Mouse (Mus musculus): ENCODE measurements around the gene Macf1. TPM values are rescaled to one million over a fixed set of nuclear protein-coding genes. Genes with fewer than 3 reads are reported as not detected.
"Not testable (repeated sequence)": the region's sequence is repeated elsewhere in the genome, so short reads cannot be mapped to it uniquely, and the experiment has no call there.

The Macf1 gene
- polyA plus RNA-seq, 2 experiments from 2014 or later = 161 to 185 TPM

- ATAC-seq = no peak
These were observed 14.5 kb downstream of the Macf1 start for GRCm38 (mm10) chr4:123669696-123670095.

- no peak for ATAC-seq
These were observed 16.8 kb downstream of the Macf1 start for GRCm38 (mm10) chr4:123667260-123667867.

- ATAC-seq = no peak
These were observed 17.6 kb downstream of the Macf1 start for GRCm38 (mm10) chr4:123666517-123666916.

GRCm38 (mm10) chr4:123665681-123666278 lies 18.4 kb downstream of the Macf1 start:
- ATAC-seq = no peak

- peak; percentile 9 for ATAC-seq
These were observed 19.1 kb downstream of the Macf1 start for GRCm38 (mm10) chr4:123664951-123665661.

- ATAC-seq = peak; percentile 85
These were observed 19.9 kb downstream of the Macf1 start for GRCm38 (mm10) chr4:123664021-123664950.

GRCm38 (mm10) chr4:123663688-123663965 lies 20.5 kb downstream of the Macf1 start:
- no peak for ATAC-seq

- no peak for ATAC-seq
These were observed 21.1 kb downstream of the Macf1 start for GRCm38 (mm10) chr4:123662914-123663687.

GRCm38 (mm10) chr4:123658175-123658574 lies 26.0 kb downstream of the Macf1 start:
- no peak for ATAC-seq

- ATAC-seq = no peak
These were observed 28.9 kb downstream of the Macf1 start for GRCm38 (mm10) chr4:123655245-123655644.

GRCm38 (mm10) chr4:123654566-123654965 lies 29.6 kb downstream of the Macf1 start:
- ATAC-seq = no peak

- not testable (repeated sequence) for ATAC-seq
These were observed 30.7 kb downstream of the Macf1 start for GRCm38 (mm10) chr4:123653446-123653845.

- ATAC-seq = no peak
These were observed 32.0 kb downstream of the Macf1 start for GRCm38 (mm10) chr4:123652130-123652529.

- no peak for ATAC-seq
These were observed 35.0 kb downstream of the Macf1 start for GRCm38 (mm10) chr4:123649131-123649530.

GRCm38 (mm10) chr4:123647668-123648067 lies 36.5 kb downstream of the Macf1 start:
- ATAC-seq = no peak

- ATAC-seq = no peak
These were observed 37.1 kb downstream of the Macf1 start for GRCm38 (mm10) chr4:123647109-123647508.

- ATAC-seq = no peak
These were observed 38.8 kb downstream of the Macf1 start for GRCm38 (mm10) chr4:123645246-123645845.

GRCm38 (mm10) chr4:123643561-123643960 lies 40.6 kb downstream of the Macf1 start:
- no peak for ATAC-seq

- no peak for ATAC-seq
These were observed 41.3 kb downstream of the Macf1 start for GRCm38 (mm10) chr4:123642877-123643276.

GRCm38 (mm10) chr4:123637136-123637535 lies 47.0 kb downstream of the Macf1 start:
- no peak for ATAC-seq

- no peak for ATAC-seq
These were observed 48.7 kb downstream of the Macf1 start for GRCm38 (mm10) chr4:123635428-123635827.

GRCm38 (mm10) chr4:123634436-123634835 lies 49.7 kb downstream of the Macf1 start:
- ATAC-seq = no peak
